Mouse (Mus musculus) CH12.LX (cell line): ENCODE data around the gene Hmgn5.

Experiments used
- BHLHE40 ChIP-seq: IDR thresholded peaks from 2 replicates; pipeline ENCODE4 v1.6.1; 2011; ENCODE audit warnings: mild to moderate bottlenecking, low read depth, low read length, improper control_type of control experiment
- CHD1 ChIP-seq: IDR thresholded peaks from 2 replicates; pipeline ENCODE4 v1.6.1; 2012; ENCODE audit warnings: low read depth, low read length, improper control_type of control experiment, inconsistent platforms
- CHD2 ChIP-seq: IDR thresholded peaks from 2 replicates; pipeline ENCODE4 v1.6.1; 2011; ENCODE audit warnings: low read length, improper control_type of control experiment
- CTCF ChIP-seq, 2 experiments: IDR thresholded peaks in 1 of 2; conservative IDR thresholded peaks in 1 of 2; 2 replicates each; pipeline ENCODE4 v1.5.1; 2011 to 2012; ENCODE audit warnings: low read depth in 2 of 2, low read length in 2 of 2, improper control_type of control experiment in 1 of 2, inconsistent platforms in 1 of 2, mild to moderate bottlenecking in 1 of 2, moderate library complexity in 1 of 2
- EP300 ChIP-seq: IDR thresholded peaks from 2 replicates; pipeline ENCODE4 v1.6.1; 2011; ENCODE audit warnings: low read length, improper control_type of control experiment
- GABPA ChIP-seq: IDR thresholded peaks from 2 replicates; pipeline ENCODE4 v1.6.1; 2012; ENCODE audit warnings: low read depth, low read length, improper control_type of control experiment, inconsistent platforms; ENCODE audit not compliant: insufficient replicate concordance
- MAX ChIP-seq: IDR thresholded peaks from 2 replicates; pipeline ENCODE4 v1.6.1; 2011; ENCODE audit warnings: low read length, improper control_type of control experiment
- MEF2A ChIP-seq: IDR thresholded peaks from 2 replicates; pipeline ENCODE4 v1.6.1; 2014; ENCODE audit warnings: low read depth, mild to moderate bottlenecking, inconsistent platforms, low read length, improper control_type of control experiment, borderline replicate concordance
- NELFE ChIP-seq: IDR thresholded peaks from 2 replicates; pipeline ENCODE4 v1.6.1; 2011; ENCODE audit warnings: low read depth, low read length, improper control_type of control experiment
- POLR2A ChIP-seq: IDR thresholded peaks from 2 replicates; pipeline ENCODE4 v1.6.1; 2011; ENCODE audit warnings: low read depth, mild to moderate bottlenecking, improper control_type of control experiment, low read length
- POLR2AphosphoS2 ChIP-seq: IDR thresholded peaks from 2 replicates; pipeline ENCODE4 v1.6.1; 2011; ENCODE audit warnings: low read depth, low read length, improper control_type of control experiment
- RAD21 ChIP-seq: IDR thresholded peaks from 2 replicates; pipeline ENCODE4 v1.6.1; 2011; ENCODE audit warnings: low read depth, mild to moderate bottlenecking, low read length, improper control_type of control experiment, moderate library complexity
- TCF12 ChIP-seq: IDR thresholded peaks from 2 replicates; pipeline ENCODE4 v1.6.1; 2014; ENCODE audit warnings: low read depth, mild to moderate bottlenecking, inconsistent platforms, low read length, improper control_type of control experiment

- TF ChIP-seq RAD21 (no peak; the same call in none of the 2 replicates), CHD2 (peak; percentile 42; the same call in 1 of the 2 replicates), POLR2A (no peak), CHD1 (no peak), BHLHE40 (no peak), NELFE (no peak; the same call in 1 of the 2 replicates), MAX (no peak), GABPA (no peak), CTCF (conservative IDR thresholded peaks at IDR 0.05 in 1 of 2, IDR thresholded peaks at IDR 0.05 in 1 of 2; ENCODE audit: low read depth in 2 of 2, low read length in 2 of 2) (peak in 1 of 2 experiments; percentile 62; a peak in 2 of 4 replicates), EP300 (no peak), POLR2AphosphoS2 (no peak), TCF12 (no peak), MEF2A (no peak)
These were observed 703 bp downstream of the Hmgn5 start for GRCm38 (mm10) chrX:109012371-109013031.
